Mouse (Mus musculus): ENCODE results near the gene Fstl3.

DNA sequence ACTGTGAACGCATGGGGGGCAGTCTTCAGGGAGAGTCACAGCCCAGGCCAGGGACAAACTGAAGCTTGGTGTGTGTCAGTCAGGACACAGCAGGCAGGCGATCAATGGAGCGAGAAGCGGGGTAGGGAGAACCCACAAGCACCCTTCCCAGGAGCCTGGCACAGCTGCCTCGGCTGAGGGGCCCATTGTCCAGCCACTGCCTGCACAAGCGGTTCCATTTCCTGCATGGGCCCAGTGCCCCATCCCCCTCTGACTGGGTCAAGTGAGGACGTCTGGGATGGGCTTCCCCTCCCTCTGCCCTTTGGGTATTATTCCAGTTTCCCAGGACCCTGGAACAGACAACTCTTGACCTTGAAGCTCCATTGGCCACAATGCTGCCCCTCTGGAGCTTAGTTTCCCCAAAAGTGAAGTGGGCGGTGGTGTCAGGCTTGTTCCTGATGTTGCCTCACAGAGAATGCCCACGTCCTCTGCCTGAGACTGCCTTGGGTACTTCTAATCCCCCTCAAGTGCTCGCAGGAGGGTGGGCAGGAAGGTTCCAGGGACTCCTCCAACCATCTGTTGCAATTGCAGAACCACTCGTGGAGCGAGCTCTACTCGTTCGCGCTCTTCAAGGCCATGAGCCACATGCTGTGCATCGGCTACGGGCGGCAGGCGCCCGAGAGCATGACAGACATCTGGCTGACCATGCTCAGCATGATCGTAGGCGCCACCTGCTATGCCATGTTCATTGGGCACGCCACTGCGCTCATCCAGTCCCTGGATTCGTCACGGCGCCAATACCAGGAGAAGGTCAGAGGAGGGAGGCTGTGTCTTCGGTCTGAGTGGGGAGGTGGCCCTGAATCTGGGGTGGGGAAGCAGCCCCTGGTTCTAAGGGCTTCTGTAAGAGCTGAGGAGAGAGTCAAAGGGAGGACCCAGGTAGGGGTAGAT is 48.5 kb upstream of the Fstl3 start:
- TF ChIP-seq POLR2A (IDR thresholded peaks at IDR 0.05; ENCODE audit: borderline replicate concordance, insufficient read depth, low read length) (no peak), CTCF (IDR thresholded peaks at IDR 0.05; ENCODE audit: borderline replicate concordance, insufficient read depth, low read depth, low read length) (no peak)
